Mouse (Mus musculus) cerebellum, adult 2 months (tissue): ENCODE measurements around the gene Slc25a24. TPM values are rescaled to one million over a fixed set of nuclear protein-coding genes. Genes with fewer than 3 reads are reported as not detected.
A peak's percentile ranks its signal among the peaks of the same experiment; 100 is the strongest.

Experiments used
- DNase-seq, 2 experiments: peaks; one replicate each; pipeline ENCODE4 v3.0.0; 2021
- H3K27ac ChIP-seq: fragments of 200-500 bp; 2 replicates; pipeline ENCODE4 v1.5.1; 2012; ENCODE audit warnings: low read length, control low read depth, inconsistent platforms; ENCODE audit not compliant: insufficient read depth
- H3K27me3 ChIP-seq: fragments of 200-500 bp; 2 replicates; pipeline ENCODE4 v1.6.1; 2012; ENCODE audit warnings: inconsistent platforms, mild to moderate bottlenecking, low read length, moderate library complexity; ENCODE audit not compliant: control insufficient read depth, insufficient read depth
- H3K4me1 ChIP-seq: fragments of 200-500 bp; 2 replicates; pipeline ENCODE4 v1.6.1; 2011; ENCODE audit warnings: low read length; ENCODE audit not compliant: control insufficient read depth, insufficient read depth
- H3K4me3 ChIP-seq: fragments of 200-500 bp; replicated peaks from 2 replicates; pipeline ENCODE3; 2011; ENCODE audit warnings: mild to moderate bottlenecking, low read depth, low read length, control low read depth; ENCODE audit not compliant: insufficient read depth
- CTCF ChIP-seq: fragments of 200-500 bp; IDR thresholded peaks from 2 replicates; pipeline ENCODE4 v1.5.1; 2011; ENCODE audit warnings: low read depth, mild to moderate bottlenecking, control low read depth, low read length, moderate library complexity, borderline replicate concordance; ENCODE audit not compliant: insufficient read depth
- POLR2A ChIP-seq: fragments of 200-500 bp; IDR thresholded peaks from 2 replicates; pipeline ENCODE4 v1.6.1; 2011; ENCODE audit warnings: low read length, control low read depth, borderline replicate concordance; ENCODE audit not compliant: insufficient read depth
- whole genome bisulfite sequencing: fragments of 180-500 bp; shearing (Covaris S2); methylation state at CpG from one replicate; pipeline ENCODE4 v1.1.7; 2018; 5-methylcytosine and 5-hydroxymethylcytosine counted together
- polyA plus RNA-seq: library from polyadenylated mRNA; depleted of rRNA; stranded (reverse); fragments of >200 nt; gene quantifications from 2 replicates; pipeline ENCODE4 v1.2.3, GENCODE M21; 2012; rRNA removed

Slc25a24 gene
- polyA plus RNA-seq = 1.0 TPM in 2 replicates

DNA sequence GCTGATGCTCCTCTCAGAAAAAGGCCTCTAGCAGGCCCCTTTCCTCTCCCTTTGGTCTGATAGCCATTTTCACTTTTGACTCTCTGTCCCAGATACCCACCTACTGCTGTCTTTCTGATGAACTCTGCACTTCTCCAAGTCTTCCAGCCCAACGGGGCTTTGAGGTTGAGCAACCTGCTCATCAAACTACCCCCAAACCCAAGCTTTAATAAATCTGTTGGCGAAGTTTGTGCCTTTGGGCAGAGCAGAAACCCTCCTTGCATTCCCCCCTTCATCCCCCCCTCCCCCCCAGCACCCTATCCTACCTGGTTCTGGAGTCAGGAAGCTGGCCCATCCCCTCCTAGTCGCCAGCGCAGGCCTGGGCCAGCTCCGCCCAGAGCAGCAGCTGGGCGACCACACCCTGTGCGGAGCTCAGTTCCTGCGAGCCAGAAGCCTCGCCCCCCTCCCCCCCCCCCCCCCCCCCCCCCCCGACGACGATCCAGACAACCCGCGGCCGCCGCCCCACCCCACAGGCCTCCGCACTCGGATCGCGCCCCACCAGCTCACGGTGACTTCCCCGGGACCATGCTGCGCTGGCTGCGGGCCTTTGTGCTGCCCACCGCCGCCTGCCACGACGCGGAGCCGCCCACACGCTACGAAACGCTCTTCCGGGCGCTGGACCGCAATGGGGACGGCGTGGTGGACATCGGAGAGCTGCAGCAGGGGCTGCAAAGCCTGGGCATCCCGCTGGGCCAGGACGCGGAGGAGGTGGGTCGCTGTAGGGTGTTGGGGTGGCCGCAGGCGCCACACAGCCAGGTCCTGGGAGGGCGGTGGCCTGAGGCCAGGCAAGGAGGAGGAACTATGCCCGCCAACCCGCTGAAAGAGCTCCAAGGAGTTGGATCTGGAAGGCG is at the start of gene Slc25a24:
Gene Slc25a24 (plus strand): TSS at position 509 of the 890 bp plus-strand sequence.
- TF ChIP-seq CTCF = no peak
- no peak for TF ChIP-seq POLR2A
- H3K4me3 ChIP-seq = peak within 1 kb of the TSS; percentile 52
- WGBS = 2% methylated on average over 44 of the region's 49 CpGs
- peak; percentile 7 to 30 for DNase-seq
- H3K27ac ChIP-seq = no peak within 1 kb of the TSS
- no peaks in the 10 kb centered on the region for H3K27me3 ChIP-seq
- no peaks in the 10 kb centered on the region for H3K4me1 ChIP-seq

DNA sequence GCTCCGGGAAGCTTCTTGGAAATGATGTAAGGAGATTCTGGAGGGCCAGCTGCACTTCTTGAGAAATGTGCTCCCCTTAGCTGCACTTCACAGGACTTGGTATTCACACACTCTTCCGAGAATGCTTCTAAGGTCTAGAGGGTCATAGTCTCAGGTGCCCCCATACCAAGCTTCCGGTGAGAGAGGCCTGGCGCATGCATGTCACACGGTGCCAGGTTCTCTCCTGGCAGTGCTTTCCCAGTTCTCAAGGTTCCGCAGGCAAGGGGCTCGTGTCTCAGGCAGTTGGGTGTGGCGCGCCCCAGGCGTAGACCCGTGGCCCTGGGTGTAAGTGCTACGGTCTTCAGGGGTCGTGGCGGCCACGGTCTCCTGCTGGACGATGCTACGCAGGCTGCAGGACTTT is 42.8 kb upstream of the Slc25a24 start, which contains the start of gene Slc25a54:
Gene Slc25a54 (plus strand): TSS at position 301 of the 400 bp plus-strand sequence.
- DNase-seq = no peak
- H3K27ac ChIP-seq = no peak within 1 kb of the TSS
- H3K27me3 ChIP-seq = no peaks in the 10 kb centered on the region
- no peak within 1 kb of the TSS for H3K4me3 ChIP-seq
- WGBS = 95% methylated on average over 17 of the region's 17 CpGs
- no peaks in the 10 kb centered on the region for H3K4me1 ChIP-seq
- TF ChIP-seq POLR2A = no peak
- no peak for TF ChIP-seq CTCF

DNA sequence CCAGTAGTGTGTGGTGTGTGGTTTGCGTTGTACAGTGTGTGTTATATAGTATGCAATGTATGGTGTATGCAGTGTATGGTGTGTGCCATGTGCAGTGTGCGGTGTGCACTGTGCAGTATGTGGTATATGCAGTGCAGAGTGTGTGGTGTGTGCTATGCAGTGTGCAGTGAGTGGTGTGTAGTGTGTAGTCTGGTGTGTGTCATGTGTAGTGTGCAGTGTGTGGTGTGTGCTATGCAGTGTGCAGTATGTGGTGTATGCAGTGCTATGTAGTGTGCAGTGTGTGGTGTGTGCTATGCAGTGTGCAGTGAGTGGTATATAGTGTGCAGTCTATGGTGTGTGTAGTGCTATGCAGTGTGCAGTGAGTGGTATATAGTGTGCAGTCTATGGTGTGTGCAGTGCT is 38.5 kb upstream of the Slc25a24 start:
- DNase-seq = no peak
- H3K4me3 ChIP-seq = no peak overlapping the region
- no peaks in the 10 kb centered on the region for H3K4me1 ChIP-seq
- no peak overlapping the region for H3K27ac ChIP-seq
- no peaks in the 10 kb centered on the region for H3K27me3 ChIP-seq
- WGBS = 96% methylated on average over 2 of the region's 2 CpGs
- TF ChIP-seq CTCF (no peak), POLR2A (no peak)

DNA sequence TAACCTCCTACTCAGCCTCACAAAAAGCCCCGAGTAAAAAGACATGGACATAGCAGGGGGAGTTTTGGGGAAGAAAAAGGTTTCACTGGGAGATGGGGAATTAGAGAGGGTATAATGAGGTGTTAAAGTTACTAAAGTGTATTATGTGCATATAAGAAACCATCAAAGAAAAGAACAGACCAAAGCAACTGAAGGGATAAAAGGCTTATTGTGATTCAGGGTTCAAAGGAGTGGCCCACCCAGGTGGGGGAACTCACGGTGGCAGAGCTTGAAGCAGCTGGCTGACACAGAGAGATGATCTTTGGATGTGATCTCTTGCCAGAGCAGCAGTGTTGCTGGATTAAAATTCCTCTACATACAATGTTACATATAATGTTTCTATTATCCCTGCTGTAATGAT is 34.5 kb upstream of the Slc25a24 start:
- WGBS = 14% methylated on average over 2 of the region's 2 CpGs

DNA sequence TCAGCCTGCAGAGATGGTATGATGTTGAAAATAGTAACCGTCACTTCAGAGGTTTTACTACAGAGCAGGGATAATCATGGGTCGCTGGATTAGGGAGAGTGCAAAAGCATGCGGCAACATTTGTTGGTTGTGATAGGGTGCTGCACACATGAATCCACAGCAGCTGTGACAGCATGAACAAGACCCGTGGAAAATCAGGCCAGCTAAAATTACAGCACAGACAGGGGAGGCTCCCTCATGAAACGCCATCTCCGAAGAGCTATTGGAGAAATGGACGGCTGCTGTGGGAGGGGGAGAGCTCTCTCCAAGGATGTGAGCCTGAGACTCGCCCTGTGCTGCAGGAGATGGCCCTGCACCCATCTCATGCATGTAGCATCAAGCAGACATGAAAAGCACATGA is 18.2 kb upstream of the Slc25a24 start:
- TF ChIP-seq POLR2A (no peak), CTCF (no peak)
- Histone ChIP-seq H3K27ac (no peak overlapping the region), H3K27me3 (no peaks in the 10 kb centered on the region), H3K4me3 (no peak overlapping the region), H3K4me1 (no peaks in the 10 kb centered on the region)
- WGBS = 39% methylated on average over 8 of the region's 8 CpGs
- DNase-seq = no peak

More for the DNA sequence above, 34.5 kb upstream of the Slc25a24 start:
- Histone ChIP-seq H3K4me3 (no peak overlapping the region), H3K27me3 (no peaks in the 10 kb centered on the region), H3K4me1 (no peaks in the 10 kb centered on the region), H3K27ac (no peak overlapping the region)
- DNase-seq = no peak
- no peak for TF ChIP-seq POLR2A
- no peak for TF ChIP-seq CTCF

DNA sequence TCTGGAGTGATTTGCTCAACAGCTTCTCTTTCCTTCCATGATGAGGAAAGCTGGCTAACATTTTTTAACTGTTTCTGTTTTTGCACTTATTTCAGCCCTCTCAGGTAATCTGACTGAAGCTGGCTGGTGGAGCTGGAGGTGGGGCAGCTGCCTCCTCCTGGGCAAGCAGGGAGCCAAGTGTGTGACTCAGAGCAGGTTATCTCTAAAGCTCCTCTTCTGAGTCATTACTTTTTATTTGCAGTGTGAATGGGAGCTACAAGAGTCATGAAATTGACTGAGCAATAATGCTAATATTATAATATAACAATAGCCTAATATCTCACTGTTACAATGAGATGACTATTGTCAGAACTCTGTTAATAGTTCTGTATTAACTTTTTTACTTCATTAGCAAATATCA is 5.8 kb upstream of the Slc25a24 start:
- Histone ChIP-seq H3K4me3 (no peak overlapping the region), H3K27ac (no peak overlapping the region), H3K4me1 (no peaks in the 10 kb centered on the region), H3K27me3 (no peaks in the 10 kb centered on the region)
- DNase-seq = no peak
- no peak for TF ChIP-seq CTCF
- TF ChIP-seq POLR2A = no peak

DNA sequence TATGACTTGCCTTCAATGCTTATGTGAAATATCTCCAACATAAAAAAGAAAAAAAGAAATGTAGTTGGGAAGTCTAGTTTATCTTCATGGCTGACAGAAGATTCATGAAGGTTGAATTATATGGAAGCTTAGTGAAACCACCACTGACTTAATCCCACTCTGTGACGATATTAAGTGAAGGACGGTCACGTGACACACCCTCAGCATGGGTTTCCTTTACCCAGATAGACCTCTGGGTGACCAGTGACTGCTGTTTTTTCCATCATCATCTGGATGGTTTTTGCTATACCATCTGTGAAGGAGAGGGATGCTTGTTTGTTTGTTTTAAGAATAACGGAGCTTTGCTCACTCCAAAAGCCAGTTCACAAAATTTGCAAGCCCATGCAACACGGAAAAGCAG is 3.4 kb upstream of the Slc25a24 start:
- WGBS = 91% methylated on average over 5 of the region's 5 CpGs
- Histone ChIP-seq H3K4me3 (no peak overlapping the region), H3K27ac (no peak overlapping the region), H3K27me3 (no peaks in the 10 kb centered on the region), H3K4me1 (no peaks in the 10 kb centered on the region)
- no peak for DNase-seq
- no peak for TF ChIP-seq CTCF
- TF ChIP-seq POLR2A = no peak

DNA sequence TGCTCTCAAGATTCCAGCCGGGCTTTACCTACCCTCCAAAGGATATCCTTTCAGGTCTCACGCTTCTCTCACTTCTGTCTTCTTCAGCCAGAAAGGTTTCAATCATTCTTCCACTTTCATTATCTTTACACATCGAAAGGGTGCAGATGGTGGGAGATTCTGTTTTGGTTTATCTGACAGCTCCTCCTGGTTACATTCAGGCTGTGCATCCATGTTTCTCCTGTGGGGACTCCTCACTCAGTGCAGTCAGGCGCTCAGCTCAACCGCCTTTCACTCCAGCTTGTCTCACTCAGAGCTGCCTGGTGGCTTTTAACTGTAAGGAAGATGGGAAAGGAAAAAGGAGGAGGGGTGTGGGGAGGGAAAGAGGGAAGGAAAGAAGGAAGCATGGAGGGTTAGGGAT is 3.0 kb upstream of the Slc25a24 start:
- H3K4me3 ChIP-seq = no peak overlapping the region
- H3K27ac ChIP-seq = no peak overlapping the region
- H3K27me3 ChIP-seq = no peaks in the 10 kb centered on the region
- no peaks in the 10 kb centered on the region for H3K4me1 ChIP-seq
- no peak for DNase-seq
- TF ChIP-seq POLR2A = no peak
- WGBS = 84% methylated on average over 5 of the region's 5 CpGs
